Mouse (Mus musculus): Measurements from ENCODE around the gene Bpifb1.
"Not testable (repeated sequence)": the region's sequence is repeated elsewhere in the genome, so short reads cannot be mapped to it uniquely, and the experiment has no call there.

Gene Bpifb1

DNA sequence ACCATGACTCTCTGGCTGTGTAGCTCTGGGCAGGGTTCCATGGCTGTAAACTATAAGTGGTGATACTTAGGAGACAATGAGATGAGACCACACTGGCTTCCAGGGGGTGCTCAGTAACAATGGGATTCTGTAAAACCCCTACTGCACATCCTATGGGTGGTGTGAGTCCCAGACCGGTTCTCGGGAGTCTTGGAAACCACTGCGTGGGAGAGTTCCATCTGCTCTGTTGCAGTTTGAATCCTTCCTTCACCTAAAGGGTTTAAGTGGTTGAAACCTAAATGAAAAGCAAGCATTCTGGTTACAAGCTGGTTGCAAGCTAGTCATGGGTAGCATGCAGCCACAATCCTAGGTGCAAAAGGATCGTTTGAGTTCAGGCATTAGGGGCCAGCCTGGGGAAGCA lies 21.3 kb downstream of the Bpifb1 start:
- no peak for DNase-seq

DNA sequence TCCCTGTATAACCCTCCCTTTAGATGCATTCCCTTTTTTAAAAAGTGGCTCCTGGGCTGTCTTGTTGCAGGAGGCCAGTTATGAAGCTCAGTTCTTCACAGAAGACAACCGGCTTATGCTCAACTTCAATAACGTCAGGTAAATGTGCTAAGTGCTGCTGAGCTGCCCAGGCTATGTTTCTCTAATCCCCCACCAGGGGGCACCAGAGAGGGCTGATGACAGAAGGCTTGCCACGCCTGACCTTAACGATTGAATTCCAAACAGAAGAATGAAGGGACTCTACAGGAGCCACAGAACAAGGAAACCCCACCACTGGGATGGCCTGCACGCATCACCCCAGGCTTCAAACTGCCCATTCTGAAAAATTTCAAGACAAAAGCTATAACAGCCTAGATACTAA lies 24.6 kb downstream of the Bpifb1 start:
- peak; percentile 72 for DNase-seq

DNA sequence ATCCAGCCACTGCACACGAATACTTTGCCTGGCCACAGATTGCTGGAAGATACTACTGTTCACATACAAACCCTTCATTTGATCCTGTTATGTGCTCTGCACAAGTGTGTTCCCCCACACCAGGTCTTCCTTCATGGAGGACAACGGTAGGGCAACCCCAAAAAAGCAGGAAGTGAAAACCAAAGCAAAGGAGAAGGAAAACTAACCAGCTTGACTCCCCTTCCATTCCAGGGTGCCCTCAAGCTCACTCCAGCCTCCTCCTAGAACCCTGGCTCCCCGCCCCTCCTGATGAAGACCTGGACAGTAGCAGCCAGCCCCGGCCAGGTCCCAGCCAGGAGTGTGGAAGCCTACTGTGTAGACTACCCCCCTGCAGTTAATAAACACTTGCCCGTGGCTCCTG lies 29.3 kb downstream of the Bpifb1 start:
- no peak for DNase-seq

DNA sequence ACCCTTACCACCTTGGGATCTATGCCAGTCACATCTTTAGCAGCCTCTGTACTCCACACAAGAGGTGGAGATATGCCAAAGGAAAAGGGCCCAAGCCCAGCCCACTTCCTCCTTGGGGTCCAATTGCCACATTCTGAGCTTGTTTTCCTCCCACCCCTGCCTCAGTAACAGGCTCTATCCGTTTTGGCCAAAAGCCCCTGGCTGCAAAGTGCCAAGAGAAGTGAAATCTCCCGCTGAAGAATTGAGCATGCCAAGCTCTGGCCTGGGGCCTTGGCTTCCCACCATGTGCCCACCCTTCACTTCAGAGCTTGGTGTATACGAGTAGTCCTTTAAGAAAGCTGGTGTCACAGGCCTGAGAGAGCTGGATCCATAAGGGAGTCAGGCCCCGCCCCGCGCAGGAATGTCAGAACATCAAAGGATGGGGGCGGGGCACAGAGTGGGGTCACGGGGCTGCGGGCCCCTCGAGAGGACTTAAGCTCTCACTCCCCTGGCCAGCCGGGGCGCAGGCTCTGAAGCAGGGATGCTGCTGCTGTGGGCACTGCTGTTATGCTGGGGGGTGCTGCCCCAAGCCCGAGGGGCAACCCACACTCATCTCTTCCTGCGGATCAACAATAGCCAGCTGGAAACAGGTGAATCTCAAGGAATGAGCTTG lies 32.8 kb downstream of the Bpifb1 start, which contains the start of gene Bpifb5:
Gene Bpifb5, plus strand, starts transcription at position 478 of the 652 bp plus-strand sequence.
- DNase-seq, result peak; percentile 9

DNA sequence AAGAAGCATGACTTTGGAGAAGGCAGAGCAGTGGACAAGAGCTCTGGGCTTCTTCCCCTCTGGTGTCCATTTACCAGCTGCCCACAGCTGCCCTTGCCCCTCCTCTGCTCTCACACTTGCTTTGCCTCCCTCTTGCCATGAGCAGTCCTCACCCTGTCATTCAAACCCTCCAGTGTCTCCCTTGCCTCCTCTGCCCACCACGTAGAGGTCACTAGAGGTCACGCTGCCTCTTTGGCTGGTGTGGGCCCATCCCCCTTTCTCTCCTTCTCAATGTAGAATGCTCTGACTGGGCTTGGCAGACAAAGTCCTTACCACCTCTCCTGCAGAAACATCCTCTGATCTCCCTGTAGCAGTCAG lies 33.3 kb downstream of the Bpifb1 start:
- no peak for DNase-seq

DNA sequence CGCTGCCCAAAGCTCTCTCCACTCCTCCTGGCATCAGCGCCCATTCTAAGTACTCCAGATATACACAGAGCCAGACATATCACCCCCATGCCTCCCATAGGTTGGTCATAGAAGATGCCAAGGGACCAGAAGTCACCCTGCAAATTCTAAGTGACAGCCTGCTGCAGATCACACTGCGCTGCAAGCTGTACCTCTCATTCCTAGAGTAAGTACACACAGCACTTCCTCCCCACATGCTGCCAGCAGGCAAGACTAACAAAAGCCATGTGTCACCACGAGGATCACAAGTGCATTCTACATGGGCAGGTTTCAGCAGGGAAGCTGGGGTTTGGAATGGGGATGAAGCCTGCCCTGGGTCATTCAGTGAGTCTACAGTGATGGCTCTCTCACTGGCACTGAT lies 36.4 kb downstream of the Bpifb1 start:
- DNase-seq, result no peak

DNA sequence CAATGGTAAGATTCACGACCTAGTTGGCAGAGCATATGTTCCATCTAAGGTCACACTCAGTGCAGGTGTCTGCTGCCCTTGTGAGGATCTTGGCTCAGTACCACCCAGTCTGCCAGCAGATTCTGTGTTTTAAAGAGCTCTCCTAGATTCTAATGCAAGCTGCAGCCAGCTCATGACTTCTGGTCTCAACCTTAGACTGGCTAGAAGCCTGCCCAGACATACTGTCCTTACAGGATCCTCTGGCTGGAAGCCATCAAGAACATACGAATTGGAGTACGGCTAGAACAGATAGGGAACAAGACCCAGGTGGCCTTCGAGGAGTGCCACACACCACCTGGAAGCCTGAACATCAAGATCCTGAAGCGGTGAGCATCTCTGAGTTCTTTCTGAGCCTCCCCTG lies 37.2 kb downstream of the Bpifb1 start:
- DNase-seq, result no peak

DNA sequence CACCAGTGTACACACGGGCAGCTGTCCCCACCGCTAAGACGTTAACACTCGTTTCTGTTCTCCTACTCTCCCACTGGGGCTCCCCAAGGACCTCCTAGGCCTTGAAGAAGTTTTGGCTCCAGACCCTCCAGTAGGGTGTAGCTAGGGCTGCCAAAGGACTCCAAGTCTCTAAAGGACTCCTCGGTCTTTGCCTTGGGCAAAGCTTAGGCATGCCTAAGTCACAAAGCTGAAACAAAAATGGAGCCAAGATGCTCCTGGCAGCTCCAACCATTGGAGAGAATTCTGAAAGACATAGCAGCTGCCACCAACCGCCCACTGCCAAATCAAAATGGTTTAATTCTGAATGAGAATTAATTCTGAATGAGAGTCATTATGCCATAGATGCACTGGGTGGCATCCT lies 42.8 kb downstream of the Bpifb1 start:
- no peak for DNase-seq

DNA sequence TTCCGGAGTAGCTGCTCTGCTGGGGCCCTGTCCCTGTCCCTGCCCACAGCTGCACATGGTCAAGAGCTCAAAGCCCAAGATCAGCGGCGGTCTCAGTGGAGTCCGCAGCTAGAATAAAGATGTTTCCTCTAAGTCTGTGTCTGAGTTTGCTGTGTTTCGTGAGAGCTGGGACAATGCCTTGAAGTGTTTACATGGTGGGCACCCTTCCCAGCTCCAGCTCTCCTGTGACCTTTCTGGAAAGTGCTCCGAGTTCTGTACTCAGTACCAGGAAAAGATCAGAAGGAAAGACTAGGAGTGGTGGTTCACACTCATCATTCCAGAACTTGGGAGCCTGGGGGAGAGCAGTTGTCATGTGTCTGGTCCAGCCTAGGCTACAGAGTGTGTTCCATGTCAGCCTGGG lies 50.2 kb downstream of the Bpifb1 start:
- no peak for DNase-seq

DNA sequence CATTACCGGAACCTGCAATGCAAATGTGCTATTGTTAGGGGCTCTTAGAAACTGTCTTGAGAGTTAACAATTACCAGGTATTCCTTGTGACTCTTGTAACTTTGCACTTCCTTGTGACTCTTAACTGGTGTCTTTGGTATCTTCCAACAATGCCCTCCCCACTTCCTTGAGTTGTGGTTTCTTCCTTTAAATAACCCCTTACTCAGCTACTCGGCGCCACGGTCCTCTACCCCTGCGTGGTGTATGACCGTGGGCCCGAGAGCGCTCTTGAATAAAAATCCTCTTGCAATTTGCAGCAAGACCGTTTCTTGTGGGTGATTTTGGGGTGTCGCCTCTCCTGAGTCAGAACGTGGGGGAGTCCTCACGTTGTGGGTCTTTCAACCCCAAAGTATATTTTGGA lies 52.1 kb downstream of the Bpifb1 start:
- DNase-seq, result not testable (repeated sequence)

DNA sequence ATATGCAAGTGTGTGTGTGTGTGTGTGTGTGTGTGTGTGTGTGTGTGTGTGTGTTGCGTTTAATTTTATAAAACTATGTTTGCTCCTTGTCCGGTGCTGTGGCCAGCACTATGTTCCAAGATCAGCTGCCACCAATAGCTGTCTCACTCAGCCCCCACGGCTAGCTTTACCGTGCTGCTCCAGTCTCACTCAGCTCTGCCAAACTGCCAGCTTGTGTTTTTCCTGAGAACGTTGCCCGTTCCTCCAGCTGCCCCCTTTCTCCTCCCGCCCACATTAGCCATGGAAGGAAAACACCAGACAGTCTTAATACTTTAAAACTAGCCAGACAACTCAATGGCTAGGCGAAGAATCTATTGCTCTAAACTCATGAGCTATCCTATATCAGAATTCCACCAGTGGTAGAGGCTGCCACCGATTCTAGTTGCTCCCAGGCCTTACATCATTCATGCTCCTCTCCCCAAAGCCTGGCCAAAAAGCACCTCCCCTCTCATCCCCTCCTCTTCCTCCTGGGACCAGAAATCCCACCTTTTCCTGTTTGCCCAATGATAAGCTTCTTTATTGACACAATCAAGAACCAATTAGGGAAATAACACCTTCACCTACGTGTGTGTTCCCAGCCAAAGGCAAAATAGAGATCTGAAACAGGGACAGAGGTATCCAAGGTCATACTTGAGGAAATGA lies 52.9 kb downstream of the Bpifb1 start:
- no peak for DNase-seq

DNA sequence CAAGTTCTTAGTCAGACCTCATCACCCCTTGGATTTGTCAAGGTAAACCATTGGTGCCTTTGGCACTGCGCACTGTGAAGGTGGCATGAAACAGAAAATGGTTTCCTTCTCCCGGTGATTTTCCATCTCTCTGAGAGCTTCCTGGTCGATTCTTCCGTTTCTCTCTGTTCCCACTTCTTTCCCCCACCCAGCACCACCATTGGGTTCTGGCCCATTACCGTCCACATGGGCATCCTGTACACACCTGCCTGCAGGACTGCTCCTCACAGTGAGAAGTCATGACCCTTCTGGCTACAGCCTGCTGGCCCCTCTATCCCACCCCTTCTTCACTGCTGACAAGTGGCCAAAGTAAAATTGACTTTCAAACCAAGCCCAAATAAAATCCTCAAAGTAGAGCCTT lies 54.7 kb downstream of the Bpifb1 start:
- no peak for DNase-seq

DNA sequence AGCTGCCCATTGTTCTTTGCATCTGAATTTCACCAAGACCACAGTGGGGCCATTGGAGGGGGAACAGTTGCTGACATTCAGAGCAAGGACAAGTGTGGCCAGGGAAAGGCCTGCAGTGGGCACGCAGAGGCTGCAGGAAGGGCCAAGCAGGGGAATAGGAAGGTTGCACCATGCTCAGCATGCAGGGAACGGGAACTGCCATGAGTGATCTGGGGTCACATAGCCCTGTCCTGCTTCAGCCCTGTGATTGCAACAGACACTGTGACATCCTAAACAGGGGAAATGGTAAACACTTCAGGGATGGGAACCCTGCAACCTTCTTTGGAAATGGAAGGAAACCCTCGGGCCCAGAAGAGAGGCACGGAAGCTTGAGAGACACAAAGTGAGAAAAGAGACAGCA lies 64.6 kb downstream of the Bpifb1 start:
- DNase-seq, result not testable (repeated sequence)

DNA sequence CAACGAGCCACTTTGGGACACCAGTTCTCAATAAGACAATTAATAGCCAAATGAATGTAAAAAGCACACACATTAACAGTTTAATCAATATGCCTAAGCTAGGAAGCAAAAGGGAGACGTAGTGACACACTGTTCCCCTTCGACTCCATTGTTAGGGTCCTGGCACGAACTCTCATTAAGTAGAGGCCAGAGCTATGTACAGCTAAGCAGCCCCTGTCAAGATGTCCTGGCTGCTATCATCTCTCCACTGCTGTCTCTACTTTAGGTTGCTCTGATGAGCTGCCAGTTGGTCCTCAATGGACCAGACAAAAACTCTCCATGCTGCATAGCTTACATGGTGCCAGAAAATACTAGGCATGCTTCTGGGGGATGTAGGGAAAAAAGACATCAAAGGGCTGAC lies 65.2 kb downstream of the Bpifb1 start:
- no peak for DNase-seq

DNA sequence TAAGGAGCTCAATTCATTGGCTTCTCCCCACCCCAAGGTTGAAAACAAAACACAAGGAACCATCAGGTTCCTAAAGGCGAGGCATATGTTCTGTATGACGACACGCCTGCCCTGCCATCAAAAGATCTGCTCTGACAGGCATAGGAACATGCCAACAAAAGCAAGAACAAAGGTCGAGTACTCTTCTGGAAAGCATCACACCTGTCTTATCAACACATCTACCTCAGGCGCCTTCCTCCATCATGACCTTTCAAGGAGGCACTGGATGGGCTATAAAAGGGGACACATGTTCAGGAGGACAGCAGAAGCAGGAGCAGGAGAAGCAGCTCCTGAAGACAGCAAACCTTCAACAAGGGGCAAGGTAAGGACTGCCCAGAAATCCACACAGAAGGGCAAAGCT lies 66.9 kb downstream of the Bpifb1 start, which contains the start of gene Bpifb9a:
Gene Bpifb9a, plus strand, starts transcription at position 301 of the 400 bp plus-strand sequence.
- DNase-seq, result not testable (repeated sequence)

DNA sequence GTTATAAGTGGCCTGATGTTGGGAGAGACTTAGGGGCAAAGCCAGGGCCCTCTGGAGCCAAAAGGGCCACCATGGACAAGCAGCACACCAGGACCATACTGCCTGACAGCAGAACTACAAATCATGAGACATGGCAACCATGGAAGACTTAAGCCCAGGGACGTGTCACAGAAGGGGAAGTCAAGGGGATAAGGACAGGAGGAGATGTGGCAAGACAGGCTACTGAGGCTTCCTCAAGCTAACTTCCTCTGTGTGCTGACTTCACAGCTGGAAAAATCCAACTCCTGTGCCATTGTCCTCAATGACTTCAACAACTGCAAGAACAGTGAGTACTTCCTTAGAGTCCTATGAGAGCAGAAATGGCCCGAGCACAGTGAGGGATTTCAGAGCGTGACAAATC lies 73.8 kb downstream of the Bpifb1 start:
- DNase-seq, result not testable (repeated sequence)

All from kidney, adult 18-20 months (tissue).